Mouse (Mus musculus): ENCODE data around the gene Trat1. TPM values are rescaled to one million over a fixed set of nuclear protein-coding genes. Genes with fewer than 3 reads are reported as not detected.

Gene Trat1
- under 1 TPM; 0.18 to 0.20 TPM for total RNA-seq (2021)

DNA sequence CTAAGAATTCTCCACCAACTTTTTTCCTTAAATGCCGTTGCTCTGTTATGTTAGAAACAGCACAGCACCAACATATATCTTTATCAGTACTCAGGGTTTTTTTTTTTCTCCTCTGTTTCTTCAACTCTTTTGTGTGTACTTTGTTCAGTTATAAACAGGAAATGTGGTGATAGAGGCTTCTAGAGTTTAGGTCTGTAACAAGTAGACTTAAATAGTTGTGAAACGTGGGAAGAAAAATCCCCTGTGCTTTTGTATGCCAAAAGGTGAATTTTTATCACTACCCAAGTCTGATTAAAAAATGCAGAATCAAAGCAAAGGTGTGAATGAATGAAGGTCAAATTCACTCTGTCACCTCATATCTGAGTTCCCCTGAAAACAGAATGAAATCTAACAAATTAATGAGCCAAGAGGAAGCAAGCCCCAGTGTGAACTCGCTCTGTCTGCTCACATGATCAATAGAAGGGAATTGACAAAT lies at the start of gene Trat1:
Gene Trat1, minus strand, starts transcription at position 51 of the 475 bp plus-strand sequence.
- no peak for DNase-seq (ENCODE audit: low spot score in 2 of 2)
- intact Hi-C loops (cut with DNase I) = no loop called here

DNA sequence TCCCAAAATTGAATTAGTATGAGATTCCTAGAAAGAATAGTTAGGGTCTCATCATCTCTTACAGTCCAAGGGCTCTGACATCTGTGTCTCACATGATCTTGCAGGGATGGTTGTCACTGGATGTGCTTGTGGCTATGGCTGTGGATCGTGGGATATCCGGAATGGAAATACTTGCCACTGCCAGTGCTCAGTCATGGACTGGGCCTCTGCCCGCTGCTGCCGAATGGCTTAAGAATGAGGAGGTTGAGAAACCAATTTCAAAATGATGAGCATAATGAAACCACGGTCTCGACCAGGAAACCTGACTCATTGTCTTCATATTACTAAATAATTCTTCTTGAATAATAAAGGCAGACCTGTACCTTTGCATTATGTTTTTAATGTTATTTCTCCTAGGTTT lies 46.7 kb upstream of the Trat1 start:
- intact Hi-C loops (cut with DNase I) = no loop called here
- no peak for DNase-seq (ENCODE audit: low spot score in 2 of 2)

DNA sequence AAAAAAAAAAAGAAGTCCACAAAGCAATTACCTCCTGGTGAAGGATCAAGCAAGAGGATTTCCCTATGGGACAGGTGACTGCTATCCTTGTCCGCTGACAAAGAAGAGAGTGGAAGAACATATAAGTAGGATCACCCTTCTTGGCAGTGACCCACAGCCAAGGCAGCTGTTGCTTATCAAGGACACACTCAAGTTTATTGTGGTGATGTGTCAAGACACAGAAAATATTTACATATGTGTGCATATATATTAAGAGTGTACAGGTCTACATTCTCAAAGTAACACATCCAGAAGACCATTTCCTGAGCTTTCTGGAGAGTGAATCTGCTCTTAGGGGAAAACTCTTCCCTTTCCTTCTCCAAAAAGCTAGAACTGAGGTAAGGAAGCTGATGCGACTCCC lies 44.9 kb upstream of the Trat1 start, which contains the start of gene Retnlb:
Gene Retnlb, plus strand, starts transcription at position 162 of the 400 bp plus-strand sequence.
- no peak for DNase-seq (ENCODE audit: low spot score in 2 of 2)
- intact Hi-C loops (cut with DNase I) = no loop called here

DNA sequence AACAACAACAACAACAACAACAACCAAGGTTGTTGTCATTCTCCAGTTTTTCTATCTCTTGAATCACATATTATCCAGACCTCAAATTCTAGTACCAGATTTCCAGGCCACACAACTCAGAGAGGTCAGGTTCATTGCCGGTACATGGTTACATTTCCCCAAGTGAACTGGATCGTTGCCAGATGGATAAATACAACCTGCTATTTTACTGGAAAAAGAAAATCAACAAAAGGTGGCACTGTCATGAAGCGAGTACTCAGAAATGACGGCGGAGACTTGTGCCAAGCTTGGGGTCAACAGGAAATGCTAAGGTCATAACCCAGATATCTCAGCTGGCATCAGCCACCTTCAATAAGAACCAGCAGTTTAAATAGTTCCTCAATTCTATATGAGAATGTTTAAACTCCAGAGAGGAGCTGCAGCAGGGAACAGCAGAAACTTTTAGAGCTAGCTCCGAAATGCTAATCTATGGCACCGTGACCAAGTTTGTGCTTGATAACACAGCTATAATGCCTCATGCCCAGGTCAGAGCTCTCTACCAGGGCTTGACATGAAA lies 40.1 kb upstream of the Trat1 start:
- DNase-seq (ENCODE audit: low spot score in 2 of 2) = no peak
- intact Hi-C loops (cut with DNase I) = no loop called here

DNA sequence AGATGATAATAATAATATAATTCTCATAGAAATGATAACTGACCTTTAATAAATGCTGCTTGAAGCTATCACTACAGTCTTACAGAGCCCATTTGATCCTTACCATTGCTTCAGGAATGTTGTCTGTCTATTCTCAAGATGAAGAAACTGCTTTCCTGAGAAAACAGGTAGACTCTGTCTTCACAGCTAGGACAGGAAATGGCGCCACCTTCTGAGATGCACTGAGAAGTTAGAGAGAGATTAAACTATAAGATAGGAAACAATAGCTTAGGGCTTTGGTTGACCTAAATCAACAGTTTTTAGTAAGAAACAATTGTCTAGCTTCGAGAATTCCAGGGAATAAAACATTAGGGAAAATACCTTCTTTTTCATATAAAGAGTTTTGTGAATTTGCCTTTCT lies 37.6 kb upstream of the Trat1 start:
- DNase-seq (ENCODE audit: low spot score in 2 of 2) = no peak
- intact Hi-C loops (cut with DNase I) = no loop called here

DNA sequence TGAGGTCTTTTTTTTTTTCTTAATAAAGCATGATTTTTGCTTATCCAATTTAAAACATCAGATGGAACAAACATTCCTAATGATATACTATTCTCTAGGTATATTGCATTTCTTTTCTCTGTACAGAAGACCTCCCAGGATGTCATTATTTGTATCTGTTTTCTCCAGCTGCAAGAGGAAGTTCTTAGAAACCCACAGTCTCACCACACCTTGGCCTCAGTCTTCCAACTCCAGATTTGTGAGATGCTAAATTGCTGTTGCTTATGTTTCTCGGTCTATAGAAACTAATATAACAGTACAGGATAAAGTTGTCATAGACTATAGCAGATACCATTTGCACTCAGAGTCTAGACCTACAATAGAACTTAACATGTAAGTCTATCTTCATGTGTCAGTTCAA lies 34.7 kb upstream of the Trat1 start:
- DNase-seq (ENCODE audit: low spot score in 2 of 2) = no peak
- intact Hi-C loops (cut with DNase I) = no loop called here

DNA sequence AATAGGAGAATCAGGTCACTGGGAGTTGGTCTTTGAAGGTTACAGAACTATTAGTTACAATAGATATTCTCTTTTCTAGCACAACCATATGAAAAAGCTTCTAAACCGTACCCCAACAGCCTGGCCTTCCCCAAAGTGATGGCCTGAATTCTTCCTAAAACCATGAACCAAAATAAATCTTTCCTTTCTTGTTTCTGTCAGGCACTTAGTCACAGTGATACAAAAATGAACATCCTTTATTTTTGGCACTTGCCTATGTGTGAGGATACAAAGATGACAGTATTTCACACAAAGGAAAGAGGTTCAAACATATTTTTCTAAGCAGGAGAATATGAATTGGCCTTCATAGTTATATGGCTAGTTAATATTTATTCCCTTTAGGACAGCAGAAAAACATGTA lies 33.6 kb upstream of the Trat1 start:
- DNase-seq (ENCODE audit: low spot score in 2 of 2) = no peak
- intact Hi-C loops (cut with DNase I) = no loop called here

DNA sequence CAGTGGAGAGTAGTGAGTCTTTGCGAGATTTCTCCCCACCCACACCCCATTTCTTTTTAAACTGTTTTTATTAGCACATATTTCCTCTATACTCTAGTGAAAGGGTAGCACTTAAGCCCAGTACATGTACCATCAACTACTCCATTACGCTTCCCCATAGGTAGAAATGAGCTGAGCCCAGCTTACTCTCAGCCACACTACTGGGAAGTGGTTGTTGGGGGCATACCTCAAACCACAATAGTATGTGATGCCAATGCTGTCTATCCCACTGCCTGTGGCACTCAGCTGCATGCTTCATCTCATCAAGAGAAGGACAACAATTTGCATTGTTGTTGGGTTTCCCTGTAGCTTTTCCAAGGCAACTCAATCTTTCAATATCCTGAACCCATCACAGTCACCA lies 29.1 kb upstream of the Trat1 start:
- DNase-seq (ENCODE audit: low spot score in 2 of 2) = no peak
- intact Hi-C loops (cut with DNase I) = no loop called here

DNA sequence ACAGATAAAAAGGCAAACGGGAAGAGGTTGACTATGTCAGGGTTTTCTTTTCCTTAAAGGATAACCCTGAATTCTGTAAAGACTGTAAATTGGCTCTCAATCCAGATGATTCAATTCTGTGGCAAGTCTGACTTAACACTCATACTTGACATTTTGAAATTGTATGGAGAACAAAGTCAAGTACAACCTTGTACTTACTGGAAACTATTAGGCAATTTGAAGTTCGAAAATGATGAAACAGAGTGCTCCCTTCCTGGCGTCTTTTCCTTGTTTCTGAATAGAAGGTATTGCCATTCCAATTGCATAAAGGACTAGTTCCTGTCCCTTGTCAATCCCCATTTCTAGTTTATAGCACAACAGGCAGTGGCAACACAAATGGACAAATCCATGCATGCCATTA lies 27.6 kb upstream of the Trat1 start:
- DNase-seq (ENCODE audit: low spot score in 2 of 2) = no peak
- intact Hi-C loops (cut with DNase I) = no loop called here

DNA sequence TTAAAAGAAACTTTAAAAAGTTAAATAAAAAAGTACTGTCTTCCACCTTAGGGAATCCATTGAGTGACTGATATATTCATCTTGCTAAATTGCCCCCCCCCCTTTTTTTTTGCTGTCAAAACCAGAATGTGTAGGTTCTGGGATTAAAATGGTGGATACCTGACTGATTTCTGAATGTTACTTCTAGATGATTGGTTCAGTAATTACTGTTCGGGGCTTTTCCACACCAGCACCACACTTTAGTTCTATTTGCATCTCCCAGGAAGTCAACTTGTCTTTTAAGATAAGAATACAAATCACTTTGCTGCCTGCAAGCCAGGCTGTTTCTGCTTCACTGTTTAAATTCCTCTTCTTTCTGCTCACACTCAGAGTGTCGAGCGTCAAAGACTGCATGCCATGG lies 26.5 kb upstream of the Trat1 start:
- intact Hi-C loops (cut with DNase I) = no loop called here
- DNase-seq (ENCODE audit: low spot score in 2 of 2) = no peak

DNA sequence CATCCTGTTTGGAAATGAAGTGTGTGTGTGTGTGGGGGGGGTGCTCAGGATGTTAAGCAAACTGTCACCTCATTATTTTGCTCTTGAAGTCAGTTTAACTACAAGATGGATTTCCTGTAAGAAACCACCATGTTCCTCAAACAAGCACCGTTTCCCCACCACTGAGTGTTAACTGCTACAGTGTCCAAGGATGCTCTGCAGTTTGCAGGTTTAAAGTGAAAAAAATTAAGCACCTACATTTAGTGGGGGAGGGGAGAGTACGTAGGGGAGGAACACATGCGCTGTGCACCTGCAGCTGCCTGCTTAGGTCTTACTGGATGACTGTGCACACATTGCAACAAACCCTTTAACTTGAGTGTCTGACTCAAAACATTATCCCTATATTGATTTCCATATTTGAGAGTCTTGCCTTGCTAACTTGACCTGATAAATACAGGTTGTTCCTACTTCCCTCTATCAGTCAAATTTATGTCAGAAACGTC lies 16.9 kb upstream of the Trat1 start:
- no peak for DNase-seq (ENCODE audit: low spot score in 2 of 2)
- intact Hi-C loops (cut with DNase I) = no loop called here

DNA sequence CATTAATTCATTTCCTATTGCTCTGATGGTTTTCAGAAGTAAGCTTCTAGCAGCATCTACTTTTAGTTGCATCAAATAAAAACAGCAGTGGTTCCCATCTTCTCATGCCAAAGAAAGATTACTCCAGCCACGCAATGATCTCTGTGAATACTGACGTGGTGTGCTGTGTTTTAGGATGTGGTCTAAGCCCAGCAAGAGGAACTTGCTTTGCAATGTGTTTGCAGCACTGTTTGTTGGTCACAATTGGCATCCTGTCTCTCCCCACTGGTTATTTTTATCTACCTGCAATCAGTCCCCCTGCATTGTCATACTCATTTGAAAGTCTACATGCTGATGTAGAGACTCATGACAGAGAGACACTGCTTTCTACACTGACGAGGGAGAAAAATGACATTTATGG lies 14.4 kb upstream of the Trat1 start:
- no peak for DNase-seq (ENCODE audit: low spot score in 2 of 2)
- intact Hi-C loops (cut with DNase I) = no loop called here

DNA sequence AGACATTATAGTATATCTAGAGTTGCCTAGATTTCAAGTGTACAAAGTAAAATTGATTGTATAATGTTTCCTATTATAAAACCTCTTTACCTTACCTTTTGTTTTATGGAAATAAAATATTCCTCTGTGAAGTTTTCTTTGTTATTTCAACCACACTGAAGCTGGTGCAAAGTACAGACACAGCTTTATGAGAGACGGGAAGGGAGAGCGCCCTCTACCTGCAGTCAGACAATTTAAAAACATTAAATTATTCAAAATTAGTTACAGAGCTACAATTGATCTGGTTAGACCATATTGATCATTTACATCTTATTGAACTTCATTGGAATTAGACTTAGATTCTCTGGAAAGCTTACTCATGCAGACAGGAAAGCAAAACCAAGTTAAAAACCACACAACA lies 5.4 kb upstream of the Trat1 start:
- intact Hi-C loops (cut with DNase I) = no loop called here
- no peak for DNase-seq (ENCODE audit: low spot score in 2 of 2)

DNA sequence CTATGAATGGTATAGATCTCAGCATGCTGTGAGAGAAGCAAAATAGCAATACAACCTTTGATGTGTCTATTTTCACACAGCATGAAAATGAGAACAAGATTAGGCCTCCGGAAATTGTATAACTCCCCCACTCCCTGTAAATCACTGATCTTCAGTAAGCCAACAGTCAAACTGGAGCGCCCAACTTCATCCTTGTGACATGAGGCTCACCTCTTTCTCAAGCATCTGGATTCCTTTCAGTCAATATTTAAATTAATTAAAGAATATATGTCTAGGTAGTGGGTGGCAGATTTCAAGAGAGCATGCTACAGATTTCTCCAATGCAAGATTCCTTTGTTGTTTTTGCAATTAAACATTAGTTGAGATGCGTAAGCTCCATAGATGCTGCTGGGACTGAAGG lies 2.6 kb downstream of the Trat1 start:
- no peak for DNase-seq (ENCODE audit: low spot score in 2 of 2)
- intact Hi-C loops (cut with DNase I) = no loop called here

DNA sequence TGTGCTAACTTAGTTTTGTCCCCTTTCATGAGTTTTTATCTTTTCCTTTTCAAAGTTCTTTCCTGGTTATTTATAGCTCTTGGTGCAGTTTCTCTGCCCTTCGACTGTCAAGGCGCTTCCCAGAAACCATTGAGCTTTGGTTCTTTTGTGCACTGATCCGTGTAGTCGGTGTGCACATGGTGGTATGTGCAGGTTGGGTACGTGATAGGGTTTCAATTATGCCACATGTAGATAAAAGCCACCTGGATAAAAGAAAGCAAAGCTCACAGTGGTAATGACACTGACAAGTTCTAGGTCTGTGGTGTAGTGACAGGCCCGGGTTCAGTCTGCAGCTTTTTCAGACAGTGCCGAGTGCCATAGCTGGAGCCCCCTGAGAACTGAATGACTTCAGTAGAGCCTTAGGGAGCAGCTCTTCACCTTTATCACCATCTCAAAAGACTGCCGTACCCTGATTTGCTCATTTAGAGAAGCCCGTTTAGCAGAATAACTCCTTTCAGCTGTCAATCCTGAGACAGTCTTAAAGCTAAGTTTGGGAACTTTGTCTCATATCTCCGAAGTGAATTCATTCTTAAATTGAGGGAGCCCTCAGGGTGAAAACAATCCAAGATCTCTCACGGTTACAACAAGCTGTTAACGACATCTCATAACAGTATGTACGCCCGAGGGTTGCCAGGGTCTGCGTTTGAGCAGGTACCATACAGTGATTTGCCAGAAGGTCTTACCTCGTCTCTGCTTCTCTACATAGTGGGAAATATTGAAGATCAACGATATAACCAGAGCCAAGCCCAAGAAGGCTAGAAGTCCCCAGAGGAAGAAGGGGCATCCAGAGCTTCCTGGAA lies 11.0 kb downstream of the Trat1 start:
- intact Hi-C loops (cut with DNase I) = no loop called here
- DNase-seq (ENCODE audit: low spot score in 2 of 2) = no peak

DNA sequence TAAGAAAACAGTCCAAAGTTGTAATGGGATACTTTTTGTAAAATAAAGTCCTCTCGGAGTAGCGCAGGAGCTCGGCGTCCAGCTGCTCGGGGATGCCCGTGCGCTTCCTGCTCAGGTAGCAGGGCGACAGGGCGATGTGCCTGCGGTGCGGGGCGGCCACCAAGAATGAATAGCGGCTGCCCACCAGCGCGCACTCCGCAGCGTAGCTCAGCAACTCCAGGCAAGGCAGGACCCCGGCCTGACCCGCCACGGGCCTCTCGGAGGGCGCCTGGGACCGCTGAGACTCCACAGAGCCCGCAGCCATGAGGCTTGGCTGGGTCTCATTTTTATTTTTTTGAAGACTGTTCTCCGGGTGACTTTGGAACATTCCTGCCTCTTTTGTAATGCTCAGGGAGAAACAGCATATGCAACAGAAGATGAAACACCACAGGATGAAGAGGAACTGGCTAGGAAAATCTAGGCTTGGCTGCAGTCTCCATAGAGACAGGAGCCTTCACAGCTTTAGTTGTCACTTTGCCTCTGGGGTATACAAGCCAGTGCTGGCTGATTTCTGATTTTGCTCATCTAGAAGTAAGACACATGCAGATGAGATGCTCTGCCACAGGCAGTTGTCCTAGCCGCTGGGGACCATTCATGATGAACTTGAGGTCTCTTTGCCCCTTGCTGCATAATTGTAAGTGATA lies 21.5 kb downstream of the Trat1 start:
- intact Hi-C loops (cut with DNase I) = no loop called here

DNA sequence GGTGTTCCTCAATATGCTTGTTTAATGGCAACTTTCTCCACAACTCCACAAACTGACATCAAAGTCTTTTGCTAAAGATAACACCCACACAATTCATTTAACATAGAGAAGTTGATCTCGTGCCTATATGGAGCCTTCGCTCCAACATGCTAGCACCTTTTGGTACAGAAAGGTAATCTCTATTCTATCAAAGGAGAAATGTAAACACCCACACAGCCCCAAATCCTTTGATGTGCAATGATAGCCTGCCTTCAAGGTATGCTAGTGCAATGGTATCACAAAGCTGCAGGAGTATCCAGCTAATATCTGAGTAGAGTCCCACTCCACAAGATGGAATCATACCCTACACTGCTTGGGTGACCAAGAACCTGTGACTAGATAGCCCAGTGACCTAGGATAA lies 26.4 kb downstream of the Trat1 start:
- no peak for DNase-seq (ENCODE audit: low spot score in 2 of 2)
- intact Hi-C loops (cut with DNase I) = no loop called here

More for the DNA sequence above, 21.5 kb downstream of the Trat1 start:
- DNase-seq (ENCODE audit: low spot score in 2 of 2) = no peak

DNA sequence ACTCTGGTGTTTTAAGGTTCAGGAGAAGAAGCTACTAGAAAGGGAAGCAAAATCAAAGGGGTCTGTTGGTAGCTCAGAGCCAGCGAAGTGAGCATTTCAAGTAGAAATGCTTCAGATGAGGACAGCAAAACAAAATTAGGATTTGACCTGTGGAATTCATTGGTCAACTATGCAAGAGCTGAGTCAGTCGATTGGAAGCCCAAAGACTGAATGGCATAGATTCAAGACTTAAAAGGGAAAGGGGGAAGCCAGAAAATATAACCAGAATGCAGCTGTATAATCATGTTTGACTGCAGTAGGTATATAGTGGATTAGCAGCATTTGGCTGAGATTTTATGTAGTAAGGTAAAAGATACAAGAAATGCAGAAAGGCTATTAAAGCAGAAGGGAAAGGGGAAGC lies 26.8 kb downstream of the Trat1 start:
- DNase-seq (ENCODE audit: low spot score in 2 of 2) = no peak
- intact Hi-C loops (cut with DNase I) = no loop called here

DNA sequence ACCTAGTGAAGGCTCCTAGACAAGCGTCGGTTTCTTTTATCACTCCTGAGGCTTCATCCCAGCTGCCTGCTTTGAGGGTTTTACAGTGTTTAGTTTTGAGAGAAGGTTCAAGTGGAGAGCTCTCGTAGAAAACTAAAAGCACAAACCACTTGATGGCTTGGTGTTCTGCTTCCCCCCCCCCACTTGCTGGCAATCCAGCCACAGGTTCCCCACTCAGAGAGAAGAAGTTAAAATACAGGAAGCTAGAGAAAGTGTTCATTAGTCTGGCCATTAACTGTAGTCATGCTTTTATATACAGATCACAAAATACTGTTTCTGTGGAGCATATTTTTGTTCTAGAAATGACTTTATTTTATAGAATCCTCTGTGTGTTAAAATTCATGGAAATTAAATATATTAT lies 30.3 kb downstream of the Trat1 start:
- no peak for DNase-seq (ENCODE audit: low spot score in 2 of 2)
- intact Hi-C loops (cut with DNase I) = no loop called here

DNA sequence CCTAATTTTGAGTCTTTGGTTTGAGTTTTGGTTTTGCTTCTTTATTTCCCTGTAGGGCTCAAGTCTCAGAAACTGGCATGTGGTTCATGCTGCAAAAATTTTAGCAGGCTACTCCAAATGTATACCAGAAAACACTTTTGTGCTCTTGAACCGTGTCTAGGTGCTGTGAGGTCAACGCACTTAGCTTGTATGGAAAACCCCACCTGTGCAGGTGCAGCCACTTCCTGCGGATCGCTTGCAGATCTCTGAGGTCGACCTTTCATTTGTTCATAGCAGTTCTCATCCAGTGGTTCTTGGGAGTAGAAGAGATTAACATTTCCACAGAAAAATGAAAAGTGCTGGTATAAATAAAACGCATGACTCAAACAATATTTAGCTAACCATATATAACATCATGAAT lies 31.8 kb downstream of the Trat1 start:
- no peak for DNase-seq (ENCODE audit: low spot score in 2 of 2)
- intact Hi-C loops (cut with DNase I) = no loop called here

DNA sequence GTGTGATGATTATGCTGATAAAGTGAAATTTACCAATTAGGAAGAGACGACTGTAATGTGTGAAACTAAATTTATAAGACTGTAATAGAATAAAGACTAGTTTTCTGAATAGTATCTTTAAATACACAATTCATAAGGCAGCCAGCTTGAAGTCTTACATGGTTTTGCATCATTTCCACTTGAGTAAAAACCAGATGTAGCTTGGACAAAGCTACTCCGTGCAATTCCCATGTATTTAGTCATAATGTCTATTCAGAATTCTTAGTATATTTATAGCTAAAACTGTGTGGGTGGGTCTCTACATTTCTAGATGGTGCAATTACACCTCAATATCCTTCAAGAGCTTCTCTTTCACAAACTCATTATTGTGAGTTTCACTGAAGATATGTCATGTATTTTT lies 33.4 kb downstream of the Trat1 start:
- intact Hi-C loops (cut with DNase I) = no loop called here
- DNase-seq (ENCODE audit: low spot score in 2 of 2) = no peak

Data from left cerebral cortex, postnatal 36 days (tissue).